Comparison of ENCODE assay signal across 10 mouse cellular contexts in the genomic region with DNA sequence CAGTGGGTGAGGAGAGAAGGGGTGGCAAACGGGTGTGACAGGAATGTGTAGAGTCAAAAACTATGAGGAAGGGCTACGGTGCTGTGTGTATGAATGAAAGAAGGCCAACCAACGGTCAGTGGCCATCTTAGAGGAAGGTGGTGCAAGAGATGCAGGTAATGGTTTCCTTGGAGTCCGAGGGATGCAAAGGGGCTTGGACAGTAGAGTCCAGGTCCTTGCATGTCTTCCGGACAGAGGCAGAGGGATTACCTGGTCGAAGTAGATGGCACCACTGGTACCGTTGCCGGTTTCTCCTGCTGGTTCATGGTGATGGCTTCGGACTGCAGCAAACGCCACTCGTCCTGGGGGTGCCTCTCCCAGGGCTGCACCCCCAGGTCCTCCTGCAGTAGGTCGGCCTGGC. TPM values are rescaled to one million over a fixed set of nuclear protein-coding genes. Genes with fewer than 3 reads are reported as not detected.
DNase-seq lines count a peak whose midpoint lies in the region; ATAC-seq and TF ChIP-seq lines count a peak whose summit lies in the region.
"Had no signal": no experiment of that assay in that cellular context is flagged by ENCODE, and none has a peak within 500 bp of the region (broad histone marks: within the 10 kb centered on the region; RNA-seq: fewer than 3 reads in every experiment).

No protein-coding gene starts in this region.

- TF ChIP-seq CTCF in gastrocnemius, adult 2 months (IDR thresholded peaks at IDR 0.05), result no peak
- TF ChIP-seq CTCF in lung, embryonic 14.5 days (IDR thresholded peaks at IDR 0.05; ENCODE audit: low read depth), result no peak
- no peak for TF ChIP-seq CTCF in small intestine, adult 2 months (IDR thresholded peaks at IDR 0.05; ENCODE audit: extremely low read depth, insufficient read length, insufficient replicate concordance, low read depth, low read length)

- no peak overlapping the region for H3K4me3 ChIP-seq in gastrocnemius, adult 2 months
- H3K4me3 ChIP-seq in lung, embryonic 14.5 days (ENCODE audit: low read depth, low read length), result no peak overlapping the region
- H3K4me3 ChIP-seq in intestine, embryonic 15.5 days (replicated peaks), result no peak overlapping the region
- H3K4me3 ChIP-seq in small intestine, adult 2 months (ENCODE audit: low read depth, low read length), result no peak overlapping the region

- peaks cover 26% of the 10 kb centered on the region for H3K36me3 ChIP-seq in lung, embryonic 14.5 days (ENCODE audit: insufficient read depth)
- H3K36me3 ChIP-seq in intestine, embryonic 15.5 days, result peaks cover 21% of the 10 kb centered on the region
- peaks cover 23% of the 10 kb centered on the region for H3K36me3 ChIP-seq in small intestine, adult 2 months (ENCODE audit: control insufficient read depth, insufficient read depth, low read length)

- WGBS in lung, embryonic 14.5 days, result 81% methylated on average over 12 of the region's 12 CpGs
- 88% methylated on average over 12 of the region's 12 CpGs for WGBS in intestine, embryonic 15.5 days
- 94% methylated on average over 12 of the region's 12 CpGs for WGBS in small intestine, adult 2 months

- H3K9me3 ChIP-seq in lung, embryonic 14.5 days (ENCODE audit: low read depth, low read length), result no peaks in the 10 kb centered on the region
- no peaks in the 10 kb centered on the region for H3K9me3 ChIP-seq in intestine, embryonic 15.5 days

- no peaks in the 10 kb centered on the region for H3K27me3 ChIP-seq in lung, embryonic 14.5 days (ENCODE audit: insufficient read depth, low read length)
- H3K27me3 ChIP-seq in intestine, embryonic 15.5 days (replicated peaks), result no peaks in the 10 kb centered on the region
- no peaks in the 10 kb centered on the region for H3K27me3 ChIP-seq in small intestine, adult 2 months (ENCODE audit: control insufficient read depth, insufficient read depth, low read length)

- ATAC-seq in lung, embryonic 14.5 days (ENCODE audit: insufficient read depth), result no peak
- no peak for ATAC-seq in intestine, embryonic 15.5 days
- no peak for ATAC-seq in erythroblast, adult 5-6 weeks (replicated peaks; ENCODE audit: low FRiP score, poor library complexity, severe bottlenecking)

- peak overlapping the region; percentile 95 for H3K27ac ChIP-seq in gastrocnemius, adult 2 months
- peak overlapping the region; percentile 97 for H3K27ac ChIP-seq in lung, embryonic 14.5 days (ENCODE audit: low read depth)
- peak overlapping the region; percentile 98 for H3K27ac ChIP-seq in intestine, embryonic 15.5 days
- peak overlapping the region; percentile 54 for H3K27ac ChIP-seq in small intestine, adult 2 months (ENCODE audit: insufficient read depth, low read depth, low read length)
- H3K27ac ChIP-seq: macrophage had no signal

- TF ChIP-seq POLR2A in small intestine, adult 2 months (IDR thresholded peaks at IDR 0.05; ENCODE audit: low read depth, low read length), result no peak

- H3K9ac ChIP-seq in lung, embryonic 14.5 days, result no peak overlapping the region
- no peak overlapping the region for H3K9ac ChIP-seq in intestine, embryonic 15.5 days

- intact Hi-C loops in gastrocnemius, adult 2 months (cut with DNase I), result loop anchor here (2.0 kb wide), 1 partner anchor 17 kb away; a partner anchor contains a TSS

- peak overlapping the region; percentile 74; the same call in 1 of the 2 replicates for H3K4me2 ChIP-seq in lung, embryonic 14.5 days
- no peak overlapping the region for H3K4me2 ChIP-seq in intestine, embryonic 15.5 days (replicated peaks)

- peaks cover 10% of the 10 kb centered on the region; the same call in 1 of the 2 replicates for H3K4me1 ChIP-seq in lung, embryonic 14.5 days (ENCODE audit: insufficient read depth)
- peaks cover 39% of the 10 kb centered on the region for H3K4me1 ChIP-seq in intestine, embryonic 15.5 days (replicated peaks)
- peaks cover 41% of the 10 kb centered on the region for H3K4me1 ChIP-seq in small intestine, adult 2 months (ENCODE audit: control insufficient read depth, insufficient read depth, insufficient read length, low read length)

- DNase-seq in gastrocnemius, adult 2 months, result no peak
- no peak for DNase-seq in gastrocnemius, postnatal 4 days (ENCODE audit: low spot score in 2 of 2)
- no peak for DNase-seq in lung, embryonic 14.5 days
- no peak for DNase-seq in lung, adult 18-20 months
- no peak for DNase-seq in layer of hippocampus, postnatal 14 days (ENCODE audit: low spot score in 2 of 2)

RNA-seq across cellular contexts. Expression of a gene that starts 0.5 kb away (rescaled TPM):
- total RNA-seq in gastrocnemius, adult 2 months (2021), result not detected
- total RNA-seq in gastrocnemius, postnatal 4 days (2021), result under 1 TPM; 0.47 to 0.52 TPM
- polyA plus RNA-seq in lung, embryonic 14.5 days (2014; fragmentation: Nextera tagmentation; extraction: Ambion mirVana), result 1.4 and 1.9 TPM in 2 replicates
- polyA plus RNA-seq in intestine, embryonic 15.5 days (2015; fragmentation: Nextera tagmentation; extraction: Ambion mirVana), result 0.18 and 0.29 TPM in 2 replicates
- polyA plus RNA-seq in small intestine, adult 2 months (2012; rRNA removed), result 0.56 and 0.61 TPM in 2 replicates
- not detected in 2 replicates for total RNA-seq in erythroblast, adult 5-6 weeks (2015; ENCODE audit: low replicate concordance)
- total RNA-seq in erythroblast, adult 5-6 weeks (2017; ENCODE audit: low replicate concordance), result 0.14 TPM in 1 of 2 replicates, not detected in the other
- total RNA-seq in layer of hippocampus, postnatal 14 days (2021), result under 1 TPM; 0.38 to 0.69 TPM
- total RNA-seq: gastrocnemius, adult 8-10 months had no signal
- polyA plus RNA-seq: macrophage had no signal

RNA-seq across cellular contexts. Expression of a gene that starts 1.1 kb away (rescaled TPM):
- 1 to 10 TPM; 6.4 to 8.1 TPM for total RNA-seq in gastrocnemius, adult 2 months (2021)
- total RNA-seq in gastrocnemius, postnatal 4 days (2021), result 10 to 100 TPM; 15.7 to 16.9 TPM
- polyA plus RNA-seq in lung, embryonic 14.5 days (2014; fragmentation: Nextera tagmentation; extraction: Ambion mirVana), result 11.0 and 13.7 TPM in 2 replicates
- polyA plus RNA-seq in intestine, embryonic 15.5 days (2015; fragmentation: Nextera tagmentation; extraction: Ambion mirVana), result 15.1 and 15.4 TPM in 2 replicates
- polyA plus RNA-seq in small intestine, adult 2 months (2012; rRNA removed), result 12.6 and 32.7 TPM in 2 replicates
- 30.7 and 36.4 TPM in 2 replicates for total RNA-seq in erythroblast, adult 5-6 weeks (2015; ENCODE audit: low replicate concordance)
- total RNA-seq in erythroblast, adult 5-6 weeks (2017; ENCODE audit: low replicate concordance), result 122 and 126 TPM in 2 replicates
- 10 to 100 TPM; 11.5 to 11.9 TPM for total RNA-seq in layer of hippocampus, postnatal 14 days (2021)

RNA-seq across cellular contexts. Expression of a gene that starts 16.4 kb away (rescaled TPM):
- total RNA-seq in gastrocnemius, adult 2 months (2021), result 100 to 1,000 TPM; 113 to 127 TPM
- 10 to 100 TPM; 45.7 to 50.1 TPM for total RNA-seq in gastrocnemius, postnatal 4 days (2021)
- 44.3 and 47.2 TPM in 2 replicates for polyA plus RNA-seq in lung, embryonic 14.5 days (2014; fragmentation: Nextera tagmentation; extraction: Ambion mirVana)
- 73.6 and 80.3 TPM in 2 replicates for polyA plus RNA-seq in intestine, embryonic 15.5 days (2015; fragmentation: Nextera tagmentation; extraction: Ambion mirVana)
- polyA plus RNA-seq in small intestine, adult 2 months (2012; rRNA removed), result 17.8 and 34.0 TPM in 2 replicates
- 1.3 TPM in 2 replicates for total RNA-seq in erythroblast, adult 5-6 weeks (2015; ENCODE audit: low replicate concordance)
- 3.5 and 10.6 TPM in 2 replicates for total RNA-seq in erythroblast, adult 5-6 weeks (2017; ENCODE audit: low replicate concordance)
- 10 to 100 TPM; 73.9 to 76.0 TPM for total RNA-seq in layer of hippocampus, postnatal 14 days (2021)

RNA-seq across cellular contexts. Expression of a gene that starts 29.9 kb away (rescaled TPM):
- 1 to 10 TPM; 1.6 to 2.0 TPM for total RNA-seq in gastrocnemius, adult 2 months (2021)
- total RNA-seq in gastrocnemius, postnatal 4 days (2021), result 10 to 100 TPM; 27.5 to 33.0 TPM
- polyA plus RNA-seq in lung, embryonic 14.5 days (2014; fragmentation: Nextera tagmentation; extraction: Ambion mirVana), result 18.7 and 19.4 TPM in 2 replicates
- 14.5 and 18.3 TPM in 2 replicates for polyA plus RNA-seq in intestine, embryonic 15.5 days (2015; fragmentation: Nextera tagmentation; extraction: Ambion mirVana)
- 1.4 and 1.8 TPM in 2 replicates for polyA plus RNA-seq in small intestine, adult 2 months (2012; rRNA removed)
- 0.38 and 0.84 TPM in 2 replicates for total RNA-seq in erythroblast, adult 5-6 weeks (2015; ENCODE audit: low replicate concordance)
- 0.42 and 0.77 TPM in 2 replicates for total RNA-seq in erythroblast, adult 5-6 weeks (2017; ENCODE audit: low replicate concordance)
- total RNA-seq in layer of hippocampus, postnatal 14 days (2021), result 10 to 100 TPM; 11.3 to 11.4 TPM

Comparison
In these comparisons a context has a peak if more than half of its experiments do, and no peak if none do; other contexts are left out.
1. RNA of a gene that starts 16.4 kb away (total RNA-seq): 113 to 127 TPM in gastrocnemius, adult 2 months, 73.9 to 76.0 TPM in layer of hippocampus, postnatal 14 days and 45.7 to 50.1 TPM in gastrocnemius, postnatal 4 days; 1.3 to 10.6 TPM in erythroblast, adult 5-6 weeks; every median in the first group is over 4 times any median in the second.
2. Peak in every context shown above with its lines, with median percentiles within 50 percentile points of each other: H3K27ac ChIP-seq.